Mouse (Mus musculus): Measurements from ENCODE around the gene Cdk12. TPM values are rescaled to one million over a fixed set of nuclear protein-coding genes. Genes with fewer than 3 reads are reported as not detected.
"Not testable (repeated sequence)": the region's sequence is repeated elsewhere in the genome, so short reads cannot be mapped to it uniquely, and the experiment has no call there.

Gene Cdk12
- polyA plus RNA-seq, 1 experiment from 2014 or later = 13.6 TPM

DNA sequence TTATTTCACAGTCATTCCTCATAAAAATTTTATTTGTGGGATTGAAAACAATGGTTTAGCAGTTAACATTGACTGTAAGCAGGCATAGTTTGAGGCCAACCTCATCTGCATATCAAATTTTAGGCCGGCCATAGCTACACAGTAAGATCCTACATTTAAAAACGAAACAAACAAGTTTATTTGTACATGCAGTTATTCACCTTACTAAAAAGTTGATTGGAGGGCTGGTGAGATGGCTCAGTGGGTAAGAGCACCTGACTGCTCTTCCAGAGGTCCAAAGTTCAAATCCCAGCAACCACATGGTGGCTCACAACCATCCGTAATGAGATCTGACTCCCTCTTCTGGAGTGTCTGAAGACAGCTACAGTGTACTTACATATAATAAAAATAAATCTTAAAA lies 3.4 kb downstream of the Cdk12 start:
- not testable (repeated sequence) for H3K9me3 ChIP-seq; H3K9ac ChIP-seq (replicated peaks); H3K27ac ChIP-seq (replicated peaks); H3K27me3 ChIP-seq; H3K4me3 ChIP-seq; ATAC-seq (replicated peaks)
- 82% methylated on average over 3 of the region's 3 CpGs for WGBS
- peaks cover 21% of the 10 kb centered on the region for H3K36me3 ChIP-seq
- H3K4me1 ChIP-seq = peaks cover 34% of the 10 kb centered on the region
- peak overlapping the region; percentile 37 for H3K4me2 ChIP-seq (replicated peaks)

DNA sequence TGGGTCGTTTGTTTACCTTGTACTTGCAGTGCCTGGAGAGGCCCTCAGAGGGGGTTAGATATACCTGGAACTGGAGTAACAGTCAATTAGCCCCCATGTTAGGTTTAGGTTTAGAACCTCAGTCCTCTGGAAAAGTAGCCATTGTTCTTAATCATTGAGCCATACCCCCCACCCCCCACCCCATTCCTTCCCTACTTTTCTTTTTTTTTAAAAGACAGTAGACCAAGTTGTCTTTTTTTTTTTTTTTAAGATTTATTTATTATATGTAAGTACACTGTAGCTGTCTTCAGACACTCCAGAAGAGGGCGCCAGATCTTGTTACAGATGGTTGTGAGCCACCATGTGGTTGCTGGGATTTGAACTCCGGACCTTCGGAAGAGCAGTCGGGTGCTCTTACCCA lies 6.8 kb downstream of the Cdk12 start:
- H3K36me3 ChIP-seq = peaks cover 37% of the 10 kb centered on the region
- WGBS = 84% methylated on average over 5 of the region's 5 CpGs
- H3K9ac ChIP-seq (replicated peaks); H3K27ac ChIP-seq (replicated peaks); H3K27me3 ChIP-seq; H3K4me3 ChIP-seq; H3K4me2 ChIP-seq (replicated peaks); ATAC-seq (replicated peaks); H3K9me3 ChIP-seq: not testable (repeated sequence)
- H3K4me1 ChIP-seq = peaks cover 21% of the 10 kb centered on the region

DNA sequence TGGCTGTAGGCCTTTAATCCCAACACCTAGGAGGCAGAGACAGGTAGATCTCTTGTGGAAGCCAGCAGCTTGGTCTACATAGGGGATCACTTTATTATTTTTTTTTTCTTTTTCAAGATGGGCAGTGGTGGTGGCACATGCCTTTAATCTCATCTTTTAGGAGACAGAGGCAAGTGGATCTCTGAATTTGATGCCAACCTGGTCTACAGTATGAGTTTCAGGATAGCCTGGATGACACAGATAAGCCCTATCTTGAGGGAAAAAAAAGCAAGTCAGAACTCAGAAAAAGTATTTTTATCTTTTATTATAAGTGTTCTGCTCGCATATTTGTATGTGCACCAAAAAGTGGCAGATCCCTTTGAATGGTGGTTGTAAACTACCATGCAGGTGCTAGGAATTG lies 10.5 kb downstream of the Cdk12 start:
- Histone ChIP-seq H3K9me3 (no peaks in the 10 kb centered on the region), H3K27ac (replicated peaks) (no peak overlapping the region), H3K4me2 (replicated peaks) (no peak overlapping the region), H3K4me3 (no peak overlapping the region), H3K4me1 (no peaks in the 10 kb centered on the region), H3K27me3 (no peaks in the 10 kb centered on the region), H3K36me3 (peaks cover 54% of the 10 kb centered on the region), H3K9ac (replicated peaks) (no peak overlapping the region)
- no peak for ATAC-seq (replicated peaks)
- WGBS = 90% methylated on average over 1 of the region's 1 CpGs

DNA sequence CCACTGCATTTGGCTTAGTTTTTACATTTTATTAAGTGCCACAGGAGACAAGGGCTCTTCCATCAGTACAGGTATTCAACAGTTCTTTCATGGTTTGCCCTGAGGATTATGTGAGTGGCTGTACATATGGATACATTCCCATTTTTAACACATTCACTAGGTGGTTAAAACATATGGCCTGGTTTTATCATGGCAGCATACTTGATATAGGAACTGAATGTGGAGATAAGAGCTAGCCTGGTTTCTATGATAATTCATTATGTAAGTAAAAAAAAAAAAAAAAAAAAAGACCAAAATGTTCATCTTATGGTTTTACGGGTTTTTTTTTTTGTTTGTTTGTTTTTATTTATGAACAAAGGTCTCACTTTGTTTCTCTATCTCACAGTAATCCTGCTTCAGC lies 23.5 kb downstream of the Cdk12 start:
- Histone ChIP-seq H3K4me1 (no peaks in the 10 kb centered on the region), H3K27me3 (no peaks in the 10 kb centered on the region), H3K9me3 (no peaks in the 10 kb centered on the region), H3K4me3 (no peak overlapping the region), H3K4me2 (replicated peaks) (no peak overlapping the region), H3K36me3 (peaks cover 76% of the 10 kb centered on the region), H3K27ac (replicated peaks) (no peak overlapping the region), H3K9ac (replicated peaks) (no peak overlapping the region)
- WGBS = 97% methylated on average over 1 of the region's 1 CpGs
- ATAC-seq (replicated peaks) = no peak

DNA sequence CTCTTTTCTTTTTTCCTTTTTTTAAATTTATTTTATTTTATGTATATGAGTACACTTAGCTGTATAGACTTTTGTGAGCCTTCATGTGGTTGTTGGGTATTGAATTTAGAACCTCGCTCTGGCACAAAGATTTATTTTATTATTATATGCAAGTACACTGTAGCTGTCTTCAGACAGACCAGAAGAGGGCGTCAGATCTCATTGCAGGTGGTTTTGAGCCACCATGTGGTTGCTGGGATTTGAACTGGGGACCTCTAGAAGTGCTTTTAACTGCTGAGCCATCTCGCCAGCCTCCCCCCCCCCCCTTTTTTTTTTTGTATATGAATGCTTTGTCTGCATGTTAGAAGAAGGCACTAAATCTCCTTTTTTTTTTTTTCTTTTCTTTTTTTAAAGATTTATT lies 35.6 kb downstream of the Cdk12 start:
- no peaks in the 10 kb centered on the region for H3K9me3 ChIP-seq
- 77% methylated on average over 3 of the region's 3 CpGs for WGBS
- H3K4me2 ChIP-seq (replicated peaks) = no peak overlapping the region
- H3K27me3 ChIP-seq = no peaks in the 10 kb centered on the region
- H3K4me1 ChIP-seq = no peaks in the 10 kb centered on the region
- no peak overlapping the region for H3K27ac ChIP-seq (replicated peaks)
- H3K36me3 ChIP-seq = peaks cover 70% of the 10 kb centered on the region
- no peak for ATAC-seq (replicated peaks)
- H3K4me3 ChIP-seq = no peak overlapping the region
- no peak overlapping the region for H3K9ac ChIP-seq (replicated peaks)

DNA sequence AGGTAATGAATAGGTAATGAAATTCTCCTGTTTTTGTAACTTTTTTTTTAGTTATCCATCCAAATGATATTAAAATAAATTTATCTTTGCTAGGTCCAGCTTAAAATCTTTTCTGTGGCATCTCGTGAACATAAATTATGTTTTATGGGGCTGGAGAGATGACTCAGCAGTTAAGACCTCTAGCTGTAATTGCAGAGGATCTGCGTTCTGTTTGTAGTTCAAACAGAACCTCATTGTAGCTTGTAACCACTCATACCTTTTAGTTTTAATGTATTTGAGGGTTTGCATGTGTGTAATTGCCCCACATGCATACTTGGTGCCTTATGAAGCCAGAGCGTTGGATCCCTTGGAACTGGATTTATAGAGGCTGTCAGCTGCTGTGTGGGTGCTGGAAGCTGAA lies 36.1 kb downstream of the Cdk12 start:
- 97% methylated on average over 3 of the region's 3 CpGs for WGBS
- peaks cover 72% of the 10 kb centered on the region for H3K36me3 ChIP-seq
- H3K4me2 ChIP-seq (replicated peaks) = no peak overlapping the region
- no peak for ATAC-seq (replicated peaks)
- H3K4me1 ChIP-seq = no peaks in the 10 kb centered on the region
- H3K9ac ChIP-seq (replicated peaks) = no peak overlapping the region
- no peaks in the 10 kb centered on the region for H3K9me3 ChIP-seq
- no peak overlapping the region for H3K4me3 ChIP-seq
- no peaks in the 10 kb centered on the region for H3K27me3 ChIP-seq
- no peak overlapping the region for H3K27ac ChIP-seq (replicated peaks)

DNA sequence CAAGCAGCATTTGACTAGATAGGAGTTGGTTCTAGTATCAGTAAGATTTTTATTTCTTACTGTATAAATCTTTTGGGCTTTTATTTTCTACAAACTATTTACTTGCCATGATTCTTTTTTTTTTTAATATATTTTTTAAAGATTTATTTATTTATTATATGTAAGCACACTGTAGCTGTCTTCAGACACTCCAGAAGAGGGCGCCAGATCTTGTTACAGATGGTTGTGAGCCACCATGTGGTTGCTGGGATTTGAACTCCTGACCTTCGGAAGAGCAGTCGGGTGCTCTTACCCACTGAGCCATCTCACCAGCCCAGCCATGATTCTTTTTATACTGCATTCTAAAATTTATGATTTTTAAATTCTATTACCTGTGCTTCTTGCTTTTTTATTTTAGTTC lies 40.1 kb downstream of the Cdk12 start:
- ATAC-seq (replicated peaks); H3K4me2 ChIP-seq (replicated peaks); H3K4me1 ChIP-seq; H3K27me3 ChIP-seq; H3K9ac ChIP-seq (replicated peaks); H3K4me3 ChIP-seq; H3K9me3 ChIP-seq; H3K27ac ChIP-seq (replicated peaks): not testable (repeated sequence)
- WGBS = 70% methylated on average over 3 of the region's 3 CpGs
- peaks cover 79% of the 10 kb centered on the region for H3K36me3 ChIP-seq

DNA sequence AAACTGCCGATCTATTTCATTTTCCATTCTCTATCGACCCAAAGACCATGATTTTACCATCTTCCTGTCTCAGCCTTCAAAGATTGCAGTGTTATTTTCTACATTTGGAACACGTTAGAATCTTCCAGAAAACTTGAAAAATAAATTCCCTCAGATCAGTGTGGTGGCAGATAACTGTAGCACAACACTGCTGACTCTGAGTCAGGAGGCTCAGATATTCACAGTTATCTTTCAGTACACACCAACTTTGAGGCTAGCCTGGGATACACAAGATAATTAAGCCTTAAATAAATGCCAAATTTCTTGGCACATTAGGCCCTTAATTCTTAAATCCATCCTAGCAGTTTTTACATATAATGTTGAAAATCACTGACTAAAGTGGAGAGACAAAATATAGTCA lies 41.6 kb downstream of the Cdk12 start:
- Histone ChIP-seq H3K9me3 (no peaks in the 10 kb centered on the region), H3K27ac (replicated peaks) (no peak overlapping the region), H3K4me2 (replicated peaks) (no peak overlapping the region), H3K4me3 (no peak overlapping the region), H3K4me1 (no peaks in the 10 kb centered on the region), H3K36me3 (peaks cover 68% of the 10 kb centered on the region), H3K9ac (replicated peaks) (no peak overlapping the region), H3K27me3 (no peaks in the 10 kb centered on the region)
- WGBS = 92% methylated on average over 3 of the region's 3 CpGs
- no peak for ATAC-seq (replicated peaks)

DNA sequence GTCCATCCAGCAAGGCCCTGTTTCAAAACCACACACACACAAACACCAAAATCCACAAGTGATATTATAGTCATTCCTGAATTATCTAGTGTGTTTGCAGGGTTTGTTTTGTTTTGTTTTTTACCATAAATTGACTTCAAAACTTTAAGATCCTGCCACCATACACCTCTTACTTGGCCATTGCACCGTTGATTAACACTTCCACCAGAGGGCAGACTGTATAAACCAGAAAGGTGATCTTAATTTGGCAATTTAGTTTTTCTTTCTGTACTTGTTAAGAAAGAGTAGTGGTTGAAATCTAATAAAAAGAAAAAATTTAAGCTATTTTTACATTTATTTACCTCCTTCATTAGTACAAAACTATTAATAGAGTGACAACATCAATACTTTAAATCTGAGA lies 44.5 kb downstream of the Cdk12 start:
- no peaks in the 10 kb centered on the region for H3K4me1 ChIP-seq
- no peak overlapping the region for H3K27ac ChIP-seq (replicated peaks)
- peaks cover 61% of the 10 kb centered on the region for H3K36me3 ChIP-seq
- ATAC-seq (replicated peaks) = no peak
- H3K4me3 ChIP-seq = no peak overlapping the region
- 78% methylated on average over 1 of the region's 1 CpGs for WGBS
- no peaks in the 10 kb centered on the region for H3K9me3 ChIP-seq
- H3K4me2 ChIP-seq (replicated peaks) = no peak overlapping the region
- H3K27me3 ChIP-seq = no peaks in the 10 kb centered on the region
- no peak overlapping the region for H3K9ac ChIP-seq (replicated peaks)

DNA sequence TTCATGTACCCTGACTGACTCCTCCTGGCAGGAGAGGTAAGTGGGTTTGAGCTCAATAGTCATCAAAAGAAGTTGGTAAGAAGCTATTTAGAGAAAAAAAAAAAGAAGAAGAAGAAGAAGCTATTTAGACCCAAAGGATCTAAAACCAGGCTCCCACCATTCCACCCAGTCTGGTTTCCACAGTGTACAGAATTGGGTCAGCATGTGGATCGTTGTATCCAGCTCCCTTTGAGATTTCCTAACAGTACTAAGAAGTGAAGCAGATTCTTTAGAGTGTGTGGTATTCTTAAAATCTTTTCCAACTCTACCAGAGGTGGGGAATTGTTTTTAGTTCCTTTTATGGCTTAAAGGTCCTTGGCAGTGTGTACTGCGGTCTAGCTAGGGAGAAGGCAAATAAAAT lies 50.9 kb downstream of the Cdk12 start:
- H3K4me3 ChIP-seq = no peak overlapping the region
- peaks cover 17% of the 10 kb centered on the region for H3K36me3 ChIP-seq
- H3K4me1 ChIP-seq = no peaks in the 10 kb centered on the region
- WGBS = 87% methylated on average over 2 of the region's 2 CpGs
- H3K9me3 ChIP-seq = no peaks in the 10 kb centered on the region
- no peak overlapping the region for H3K9ac ChIP-seq (replicated peaks)
- no peak overlapping the region for H3K27ac ChIP-seq (replicated peaks)
- H3K4me2 ChIP-seq (replicated peaks) = no peak overlapping the region
- ATAC-seq (replicated peaks) = no peak
- no peaks in the 10 kb centered on the region for H3K27me3 ChIP-seq

DNA sequence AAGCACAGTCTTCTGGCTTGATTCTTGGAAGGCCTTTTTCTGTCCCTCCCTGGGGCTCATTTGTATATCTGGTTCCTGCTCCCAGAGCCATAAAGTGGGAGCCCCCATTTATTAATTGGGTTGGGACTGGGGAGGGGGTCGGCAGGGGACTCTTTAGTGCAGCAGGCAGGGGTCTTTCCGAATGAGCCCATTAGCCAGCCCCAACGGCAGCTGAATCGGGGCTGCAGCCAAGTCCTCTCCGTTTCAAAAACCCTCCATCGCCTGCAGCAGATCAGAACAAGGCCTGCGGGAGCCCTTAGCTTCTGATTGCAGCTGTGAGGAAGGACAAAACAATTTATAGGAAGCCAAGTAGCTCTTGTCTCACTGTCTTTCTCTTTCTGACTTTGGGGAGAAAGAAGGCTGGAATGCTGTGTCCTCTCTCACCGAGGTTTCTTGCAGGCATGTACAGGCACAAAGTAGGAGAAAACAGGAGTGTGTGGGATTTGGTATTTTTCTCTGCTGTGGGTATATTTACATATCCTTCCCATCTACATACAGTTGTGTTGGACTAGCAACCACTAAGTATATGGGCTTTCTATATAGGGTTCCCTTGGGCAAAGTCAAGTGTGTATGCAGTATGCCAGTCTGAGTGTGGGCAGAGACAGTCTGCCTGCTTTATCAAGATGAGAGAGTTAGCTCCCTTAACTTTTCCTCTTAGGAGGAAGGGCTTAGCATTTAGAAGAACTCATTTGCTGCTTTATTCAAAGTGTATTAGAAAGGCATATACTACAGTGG lies 58.0 kb downstream of the Cdk12 start:
- ATAC-seq (replicated peaks) = no peak
- Histone ChIP-seq H3K4me2 (replicated peaks) (no peak overlapping the region), H3K36me3 (peaks cover 11% of the 10 kb centered on the region), H3K9ac (replicated peaks) (no peak overlapping the region), H3K9me3 (no peaks in the 10 kb centered on the region), H3K27ac (replicated peaks) (peak overlapping the region; percentile 64), H3K4me1 (peaks cover 20% of the 10 kb centered on the region), H3K4me3 (no peak overlapping the region), H3K27me3 (no peaks in the 10 kb centered on the region)
- WGBS = 39% methylated on average over 8 of the region's 8 CpGs

DNA sequence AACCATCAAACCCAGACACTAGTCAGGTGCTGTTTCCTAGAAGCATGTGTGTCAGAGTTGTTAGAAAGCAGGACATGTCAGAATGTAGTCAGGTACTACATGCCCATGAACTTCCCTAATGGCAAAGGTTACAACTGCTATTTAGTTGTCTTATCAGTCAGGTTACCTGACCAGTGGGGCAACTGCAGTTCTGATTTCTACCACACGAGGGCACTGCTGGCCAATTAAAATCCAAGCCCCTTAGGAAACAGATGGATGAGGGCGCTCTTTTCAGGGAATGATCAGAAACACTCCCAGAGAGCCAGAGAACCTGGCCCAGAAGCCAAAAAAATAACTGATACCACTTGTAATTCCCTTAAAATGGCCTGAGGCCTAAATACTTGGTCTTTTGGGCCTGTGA lies 62.2 kb downstream of the Cdk12 start:
- Histone ChIP-seq H3K27me3 (no peaks in the 10 kb centered on the region), H3K4me1 (peaks cover 44% of the 10 kb centered on the region), H3K9me3 (no peaks in the 10 kb centered on the region), H3K36me3 (peaks cover 22% of the 10 kb centered on the region), H3K9ac (replicated peaks) (no peak overlapping the region), H3K4me2 (replicated peaks) (no peak overlapping the region), H3K27ac (replicated peaks) (peak overlapping the region; percentile 92), H3K4me3 (no peak overlapping the region)
- 0% methylated on average over 2 of the region's 2 CpGs for WGBS
- 0 out of 2 replicates have a peak, but pooled peaks have one; percentile 46 for ATAC-seq (replicated peaks)

DNA sequence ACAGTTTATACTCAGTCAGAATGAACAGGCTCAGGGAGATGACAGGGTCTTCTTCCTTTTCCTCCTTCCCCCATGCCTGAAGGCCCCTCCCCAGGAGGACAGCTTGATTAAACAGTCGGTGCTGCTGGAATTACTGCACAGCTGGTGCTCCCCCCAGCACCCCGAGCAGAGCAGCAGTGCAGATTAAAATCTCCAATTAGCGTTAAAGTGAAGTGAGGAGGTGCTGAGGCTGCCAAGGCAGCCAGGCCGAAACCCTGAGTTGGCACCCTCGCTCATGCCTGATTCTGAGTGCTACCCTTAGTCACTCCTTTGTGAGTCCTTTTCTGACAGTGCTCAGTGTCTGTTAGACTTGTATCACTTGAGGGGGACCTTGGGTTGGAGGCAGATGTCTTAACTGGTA lies 63.0 kb downstream of the Cdk12 start:
- Histone ChIP-seq H3K4me2 (replicated peaks) (no peak overlapping the region), H3K36me3 (peaks cover 22% of the 10 kb centered on the region), H3K4me1 (peaks cover 35% of the 10 kb centered on the region), H3K27me3 (no peaks in the 10 kb centered on the region), H3K9me3 (no peaks in the 10 kb centered on the region), H3K27ac (replicated peaks) (peak overlapping the region; percentile 92), H3K4me3 (no peak overlapping the region), H3K9ac (replicated peaks) (no peak overlapping the region)
- ATAC-seq (replicated peaks) = peak; percentile 64
- 24% methylated on average over 5 of the region's 5 CpGs for WGBS

Data from forebrain, embryonic 15.5 days (tissue).